Mouse (Mus musculus) heart, adult 11 months (tissue): ENCODE data around the gene Abhd14b.

Experiments used
- DNase-seq: peaks from one replicate; pipeline ENCODE4 v3.0.0; 2022

The Abhd14b gene

GRCm38 (mm10) chr9:106461641-106462429, 14.6 kb downstream of the Abhd14b start:
- no peak for DNase-seq

- DNase-seq = peak; percentile 87
Measured at GRCm38 (mm10) chr9:106462430-106462800, 15.2 kb downstream of the Abhd14b start.

GRCm38 (mm10) chr9:106463122-106464063, 16.1 kb downstream of the Abhd14b start:
- DNase-seq = peak; percentile 92

GRCm38 (mm10) chr9:106464751-106465541, 17.7 kb downstream of the Abhd14b start:
- DNase-seq = peak; percentile 97

GRCm38 (mm10) chr9:106465571-106466200, 18.4 kb downstream of the Abhd14b start, which contains the start of gene Gpr62:
TSS of gene Gpr62 (minus strand) at chr9:106465938.
- DNase-seq = peak; percentile 90

GRCm38 (mm10) chr9:106466721-106467120, 19.5 kb downstream of the Abhd14b start:
- no peak for DNase-seq

- no peak for DNase-seq
Measured at GRCm38 (mm10) chr9:106467746-106468145, 20.5 kb downstream of the Abhd14b start.

- peak; percentile 89 for DNase-seq
Measured at GRCm38 (mm10) chr9:106469317-106469716, 22.1 kb downstream of the Abhd14b start.

- DNase-seq = peak; percentile 89
Measured at GRCm38 (mm10) chr9:106469776-106470175, 22.5 kb downstream of the Abhd14b start.

GRCm38 (mm10) chr9:106470991-106471750, 23.9 kb downstream of the Abhd14b start:
- peak; percentile 95 for DNase-seq

GRCm38 (mm10) chr9:106471892-106472291, 24.6 kb downstream of the Abhd14b start:
- DNase-seq = peak; percentile 99

GRCm38 (mm10) chr9:106472321-106472720, 25.1 kb downstream of the Abhd14b start:
- DNase-seq = no peak

GRCm38 (mm10) chr9:106473081-106473752, 26.0 kb downstream of the Abhd14b start:
- peak; percentile 96 for DNase-seq

GRCm38 (mm10) chr9:106473753-106474105, 26.5 kb downstream of the Abhd14b start:
- DNase-seq = no peak

GRCm38 (mm10) chr9:106474456-106474855, 27.2 kb downstream of the Abhd14b start:
- DNase-seq = peak; percentile 98

- peak; percentile 97 for DNase-seq
Measured at GRCm38 (mm10) chr9:106475046-106475445, 27.8 kb downstream of the Abhd14b start.

GRCm38 (mm10) chr9:106475663-106476001, 28.4 kb downstream of the Abhd14b start, which contains the start of gene Rrp9:
TSS of gene Rrp9 (plus strand) at chr9:106475963.
- no peak for DNase-seq

- DNase-seq = peak; percentile 98
Measured at GRCm38 (mm10) chr9:106476002-106476923, 29.0 kb downstream of the Abhd14b start.

- peak; percentile 100 for DNase-seq
Measured at GRCm38 (mm10) chr9:106476924-106477484, 29.7 kb downstream of the Abhd14b start, which contains the start of gene Parp3. TSS of gene Parp3 (minus strand) at chr9:106476949.
